Mouse (Mus musculus): ENCODE measurements around the gene Smim4. TPM values are rescaled to one million over a fixed set of nuclear protein-coding genes. Genes with fewer than 3 reads are reported as not detected.

Smim4 gene
- polyA plus RNA-seq, 1 experiment from 2014 or later: 90.1 TPM

GRCm38 (mm10) chr14:31165458-31165857, 36.7 kb upstream of the Smim4 start:
- no peak overlapping the region for H3K9ac ChIP-seq
- H3K4me1 ChIP-seq (replicated peaks): peaks cover 4% of the 10 kb centered on the region; the same call in 1 of the 2 replicates
- no peaks in the 10 kb centered on the region for H3K9me3 ChIP-seq
- no peak overlapping the region for H3K27ac ChIP-seq
- 59% methylated on average over 7 of the region's 7 CpGs for WGBS
- H3K27me3 ChIP-seq (replicated peaks): no peaks in the 10 kb centered on the region
- ATAC-seq: no peak
- H3K4me2 ChIP-seq (replicated peaks): no peak overlapping the region
- no peak overlapping the region for H3K4me3 ChIP-seq (replicated peaks)
- peaks cover 2% of the 10 kb centered on the region; the same call in 1 of the 2 replicates for H3K36me3 ChIP-seq

GRCm38 (mm10) chr14:31165010-31165409, 36.3 kb upstream of the Smim4 start:
- no peak overlapping the region for H3K9ac ChIP-seq
- peaks cover 4% of the 10 kb centered on the region; the same call in 1 of the 2 replicates for H3K4me1 ChIP-seq (replicated peaks)
- no peak for ATAC-seq
- H3K4me3 ChIP-seq (replicated peaks): no peak overlapping the region
- H3K27ac ChIP-seq: no peak overlapping the region
- H3K9me3 ChIP-seq: no peaks in the 10 kb centered on the region
- H3K4me2 ChIP-seq (replicated peaks): no peak overlapping the region
- H3K36me3 ChIP-seq: no peaks in the 10 kb centered on the region
- WGBS: 65% methylated on average over 2 of the region's 2 CpGs
- H3K27me3 ChIP-seq (replicated peaks): no peaks in the 10 kb centered on the region

- Histone ChIP-seq H3K4me3 (replicated peaks) (no peak overlapping the region), H3K9me3 (no peaks in the 10 kb centered on the region), H3K4me1 (replicated peaks) (peaks cover 4% of the 10 kb centered on the region; the same call in 1 of the 2 replicates), H3K4me2 (replicated peaks) (no peak overlapping the region), H3K27ac (no peak overlapping the region), H3K9ac (no peak overlapping the region), H3K36me3 (no peaks in the 10 kb centered on the region), H3K27me3 (replicated peaks) (no peaks in the 10 kb centered on the region)
- ATAC-seq: no peak
- 67% methylated on average over 8 of the region's 8 CpGs for WGBS
Observed at GRCm38 (mm10) chr14:31164067-31164466, 35.3 kb upstream of the Smim4 start.

- Histone ChIP-seq H3K36me3 (no peaks in the 10 kb centered on the region), H3K27ac (no peak overlapping the region), H3K4me3 (replicated peaks) (no peak overlapping the region), H3K9me3 (no peaks in the 10 kb centered on the region), H3K4me2 (replicated peaks) (no peak overlapping the region), H3K9ac (no peak overlapping the region), H3K27me3 (replicated peaks) (no peaks in the 10 kb centered on the region), H3K4me1 (replicated peaks) (peaks cover 4% of the 10 kb centered on the region; the same call in 1 of the 2 replicates)
- no peak for ATAC-seq
- 78% methylated on average over 10 of the region's 10 CpGs for WGBS
Observed at GRCm38 (mm10) chr14:31161638-31162037, 32.9 kb upstream of the Smim4 start.

- Histone ChIP-seq H3K9ac (no peak overlapping the region), H3K4me1 (replicated peaks) (no peaks in the 10 kb centered on the region), H3K36me3 (no peaks in the 10 kb centered on the region), H3K27ac (no peak overlapping the region), H3K4me2 (replicated peaks) (no peak overlapping the region), H3K4me3 (replicated peaks) (no peak overlapping the region), H3K27me3 (replicated peaks) (no peaks in the 10 kb centered on the region), H3K9me3 (no peaks in the 10 kb centered on the region)
- ATAC-seq: no peak
- 87% methylated on average over 7 of the region's 7 CpGs for WGBS
Observed at GRCm38 (mm10) chr14:31161191-31161590, 32.4 kb upstream of the Smim4 start.

GRCm38 (mm10) chr14:31160196-31161150, 31.7 kb upstream of the Smim4 start:
- Histone ChIP-seq H3K4me1 (replicated peaks) (no peaks in the 10 kb centered on the region), H3K4me3 (replicated peaks) (no peak overlapping the region), H3K36me3 (no peaks in the 10 kb centered on the region), H3K4me2 (replicated peaks) (peak overlapping the region; percentile 31; the same call in 1 of the 2 replicates), H3K27me3 (replicated peaks) (no peaks in the 10 kb centered on the region), H3K9me3 (no peaks in the 10 kb centered on the region), H3K9ac (no peak overlapping the region), H3K27ac (no peak overlapping the region)
- WGBS: 66% methylated on average over 27 of the region's 27 CpGs
- peak; percentile 71 for ATAC-seq

GRCm38 (mm10) chr14:31145694-31146093, 16.9 kb upstream of the Smim4 start:
- Histone ChIP-seq H3K4me1 (replicated peaks) (no peaks in the 10 kb centered on the region), H3K9me3 (no peaks in the 10 kb centered on the region), H3K9ac (no peak overlapping the region), H3K4me2 (replicated peaks) (no peak overlapping the region), H3K36me3 (peaks cover 9% of the 10 kb centered on the region; the same call in 1 of the 2 replicates), H3K4me3 (replicated peaks) (no peak overlapping the region), H3K27ac (no peak overlapping the region), H3K27me3 (replicated peaks) (no peaks in the 10 kb centered on the region; the same call in 1 of the 2 replicates)
- ATAC-seq: no peak
- 89% methylated on average over 11 of the region's 11 CpGs for WGBS

GRCm38 (mm10) chr14:31141011-31141410, 12.3 kb upstream of the Smim4 start:
- no peaks in the 10 kb centered on the region for H3K27me3 ChIP-seq (replicated peaks)
- H3K36me3 ChIP-seq: peaks cover 47% of the 10 kb centered on the region
- no peak overlapping the region for H3K27ac ChIP-seq
- no peak overlapping the region for H3K4me2 ChIP-seq (replicated peaks)
- no peak overlapping the region for H3K4me3 ChIP-seq (replicated peaks)
- H3K9me3 ChIP-seq: no peaks in the 10 kb centered on the region
- no peaks in the 10 kb centered on the region for H3K4me1 ChIP-seq (replicated peaks)
- 96% methylated on average over 14 of the region's 14 CpGs for WGBS
- no peak for ATAC-seq
- H3K9ac ChIP-seq: no peak overlapping the region

- no peak overlapping the region for H3K4me2 ChIP-seq (replicated peaks)
- H3K4me3 ChIP-seq (replicated peaks): no peak overlapping the region
- H3K27me3 ChIP-seq (replicated peaks): no peaks in the 10 kb centered on the region
- H3K36me3 ChIP-seq: peaks cover 56% of the 10 kb centered on the region
- ATAC-seq: no peak
- H3K9ac ChIP-seq: no peak overlapping the region
- no peak overlapping the region for H3K27ac ChIP-seq
- H3K4me1 ChIP-seq (replicated peaks): no peaks in the 10 kb centered on the region
- 91% methylated on average over 15 of the region's 15 CpGs for WGBS
- no peaks in the 10 kb centered on the region for H3K9me3 ChIP-seq
Observed at GRCm38 (mm10) chr14:31140141-31140540, 11.4 kb upstream of the Smim4 start.

- ATAC-seq: no peak
- H3K27ac ChIP-seq: no peak overlapping the region
- 91% methylated on average over 12 of the region's 12 CpGs for WGBS
- H3K36me3 ChIP-seq: peaks cover 59% of the 10 kb centered on the region
- H3K4me1 ChIP-seq (replicated peaks): 0 out of 2 replicates have a peak, but pooled peaks cover 2% of the 10 kb centered on the region
- H3K9ac ChIP-seq: no peak overlapping the region
- H3K9me3 ChIP-seq: no peaks in the 10 kb centered on the region
- no peak overlapping the region for H3K4me3 ChIP-seq (replicated peaks)
- no peaks in the 10 kb centered on the region for H3K27me3 ChIP-seq (replicated peaks)
- H3K4me2 ChIP-seq (replicated peaks): no peak overlapping the region
Observed at GRCm38 (mm10) chr14:31139666-31140065, 10.9 kb upstream of the Smim4 start.

GRCm38 (mm10) chr14:31138897-31139429, 10.2 kb upstream of the Smim4 start:
- Histone ChIP-seq H3K4me1 (replicated peaks) (peaks cover 9% of the 10 kb centered on the region), H3K27me3 (replicated peaks) (no peaks in the 10 kb centered on the region), H3K9me3 (no peaks in the 10 kb centered on the region), H3K4me2 (replicated peaks) (no peak overlapping the region), H3K9ac (no peak overlapping the region), H3K4me3 (replicated peaks) (no peak overlapping the region), H3K36me3 (peaks cover 62% of the 10 kb centered on the region), H3K27ac (no peak overlapping the region)
- WGBS: 90% methylated on average over 9 of the region's 9 CpGs
- ATAC-seq: no peak

- H3K4me3 ChIP-seq (replicated peaks): no peak overlapping the region
- no peak overlapping the region for H3K27ac ChIP-seq
- no peak overlapping the region for H3K9ac ChIP-seq
- no peak for ATAC-seq
- H3K4me2 ChIP-seq (replicated peaks): no peak overlapping the region
- H3K4me1 ChIP-seq (replicated peaks): peaks cover 13% of the 10 kb centered on the region
- no peaks in the 10 kb centered on the region for H3K27me3 ChIP-seq (replicated peaks)
- no peaks in the 10 kb centered on the region for H3K9me3 ChIP-seq
- H3K36me3 ChIP-seq: peaks cover 62% of the 10 kb centered on the region
- 85% methylated on average over 27 of the region's 35 CpGs for WGBS
Observed at GRCm38 (mm10) chr14:31138219-31138896, 9.6 kb upstream of the Smim4 start.
